Mouse (Mus musculus): Measurements from ENCODE around the gene Epop.

DNA sequence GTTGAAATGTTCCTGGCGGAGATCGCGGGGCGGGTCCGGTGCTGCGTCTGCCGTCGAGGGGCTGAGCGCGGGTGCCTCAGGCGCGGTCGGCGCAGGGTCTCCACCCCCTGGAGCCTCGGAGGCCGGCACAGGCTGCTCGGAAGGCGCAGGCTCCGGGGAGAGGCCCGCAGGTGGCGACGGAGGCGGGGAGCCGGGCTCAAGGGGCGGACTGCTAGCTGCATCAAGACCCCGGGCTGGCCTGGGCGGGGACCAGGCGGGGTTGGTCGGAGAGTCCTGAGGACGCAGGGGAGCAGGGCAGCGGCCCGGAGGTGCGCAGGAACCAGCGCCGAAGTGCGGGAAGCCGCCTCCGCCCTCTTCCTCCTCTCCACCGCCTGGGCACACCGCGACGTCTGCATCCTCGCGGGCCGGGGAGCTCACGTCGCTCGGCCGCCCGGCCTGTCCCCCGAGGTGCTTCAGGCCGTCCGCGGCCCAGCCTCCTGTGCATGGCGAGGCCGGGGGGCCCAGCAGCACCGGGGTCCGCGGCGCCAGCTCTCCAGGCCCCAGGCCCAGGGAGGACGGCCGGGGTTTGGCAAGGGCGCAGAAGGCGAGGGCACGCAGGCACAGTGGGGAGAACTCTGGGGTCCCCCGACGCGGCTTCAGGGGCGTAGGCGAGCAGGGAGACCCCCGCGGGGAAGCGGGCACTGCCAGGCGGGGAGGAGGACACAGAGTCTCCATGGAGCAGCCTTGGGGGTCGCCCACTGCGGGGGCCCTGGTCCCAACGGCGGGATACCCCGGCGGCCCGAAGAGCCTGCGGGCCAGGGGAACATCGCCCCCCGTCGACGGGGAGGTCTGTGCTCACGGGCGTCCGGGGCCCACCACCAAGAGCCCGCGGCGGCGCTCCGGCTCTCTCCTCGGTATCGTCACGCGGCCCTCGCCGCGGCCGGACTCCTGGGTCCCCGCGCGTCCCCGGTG, 659 bp downstream of the Epop start:
- TF ChIP-seq EP300 (optimal IDR thresholded peaks at IDR 0.05) (no peak), CTCF (IDR thresholded peaks at IDR 0.05; ENCODE audit: low read depth) (peak; percentile 12; the same call in 1 of the 2 replicates)
